Mouse (Mus musculus) forebrain, embryonic 16.5 days (tissue): ENCODE data around the gene Hist1h2af. TPM values are rescaled to one million over a fixed set of nuclear protein-coding genes. Genes with fewer than 3 reads are reported as not detected.
A peak's percentile ranks its signal among the peaks of the same experiment; 100 is the strongest.
"Not testable (repeated sequence)": the region's sequence is repeated elsewhere in the genome, so short reads cannot be mapped to it uniquely, and the experiment has no call there.

Experiments used
- ATAC-seq: fragments of 200-750 bp; cut with Nextera tagmentation; 2 replicates; pipeline ENCODE4 v1.8.0; 2017; ENCODE audit warnings: mild to moderate bottlenecking, moderate library complexity
- H3K27ac ChIP-seq: fragments of 300-500 bp; sonication (generic); 2 replicates; pipeline ENCODE4 v1.5.1; 2014; ENCODE audit warnings: low read length, control low read depth
- H3K27me3 ChIP-seq: fragments of 300-500 bp; sonication (generic); replicated peaks from 2 replicates; pipeline ENCODE4 v1.6.1; 2014; ENCODE audit warnings: low read length; ENCODE audit not compliant: control insufficient read depth, insufficient read depth
- H3K36me3 ChIP-seq: fragments of 300-500 bp; sonication (generic); 2 replicates; pipeline ENCODE4 v1.6.1; 2014; ENCODE audit not compliant: control insufficient read depth, insufficient read depth
- H3K4me1 ChIP-seq: fragments of 300-500 bp; sonication (generic); replicated peaks from 2 replicates; pipeline ENCODE4 v1.6.1; 2014; ENCODE audit warnings: low read length; ENCODE audit not compliant: control insufficient read depth, insufficient read depth
- H3K4me2 ChIP-seq: fragments of 300-500 bp; sonication (generic); 2 replicates; pipeline ENCODE4 v1.6.1; 2014; ENCODE audit warnings: mild to moderate bottlenecking, low read length, control low read depth
- H3K4me3 ChIP-seq: fragments of 300-500 bp; sonication (generic); replicated peaks from 2 replicates; pipeline ENCODE4 v1.5.1; 2014; ENCODE audit warnings: mild to moderate bottlenecking, low read length, control low read depth
- H3K9ac ChIP-seq: fragments of 300-500 bp; sonication (generic); replicated peaks from 2 replicates; pipeline ENCODE4 v1.6.1; 2014; ENCODE audit warnings: low read depth, low read length, control low read depth
- H3K9me3 ChIP-seq: fragments of 300-500 bp; sonication (generic); 2 replicates; pipeline ENCODE4 v1.6.1; 2016; ENCODE audit warnings: low read length; ENCODE audit not compliant: control insufficient read depth
- WGBS: fragments of 180-500 bp; shearing (Covaris S2); extraction: QIAGEN DNeasy Blood & Tissue Kit; methylation state at CpG from one replicate; pipeline ENCODE4 v1.1.7; 2014; 5-methylcytosine and 5-hydroxymethylcytosine counted together
- polyA plus RNA-seq: library from polyadenylated mRNA; unstranded; fragments of >200 nt; fragmentation: Nextera tagmentation; extraction: Ambion mirVana; gene quantifications from 2 replicates; pipeline ENCODE4 v1.2.1, GENCODE M21; 2015

The Hist1h2af gene
- polyA plus RNA-seq, 1 experiment from 2014 or later, result not detected

DNA sequence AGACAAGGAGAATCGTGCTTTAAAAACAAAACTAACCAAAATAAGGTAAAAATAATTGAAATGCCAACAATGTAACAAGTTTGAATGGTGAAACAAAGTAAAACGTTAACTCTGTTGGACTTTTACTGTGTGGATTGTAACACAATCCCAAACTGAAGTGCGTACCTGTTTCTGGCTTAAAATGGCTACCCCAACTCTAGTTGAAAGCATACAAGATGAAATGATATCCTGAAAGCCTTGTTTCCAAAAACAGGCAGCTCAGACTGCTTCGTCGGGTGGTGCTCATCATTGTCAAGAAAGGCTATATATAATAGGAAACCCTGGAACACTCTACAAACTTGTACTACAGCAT, 27.8 kb downstream of the Hist1h2af start:
- H3K27me3 ChIP-seq, ATAC-seq, H3K4me1 ChIP-seq, H3K9me3 ChIP-seq, H3K36me3 ChIP-seq: not testable (repeated sequence)
- Histone ChIP-seq H3K4me2 (peak overlapping the region; percentile 48), H3K27ac (peak overlapping the region; percentile 98; the same call in 1 of the 2 replicates), H3K4me3 (peak overlapping the region; percentile 42), H3K9ac (peak overlapping the region; percentile 53)
- 0% methylated on average over 2 of the region's 5 CpGs for WGBS

DNA sequence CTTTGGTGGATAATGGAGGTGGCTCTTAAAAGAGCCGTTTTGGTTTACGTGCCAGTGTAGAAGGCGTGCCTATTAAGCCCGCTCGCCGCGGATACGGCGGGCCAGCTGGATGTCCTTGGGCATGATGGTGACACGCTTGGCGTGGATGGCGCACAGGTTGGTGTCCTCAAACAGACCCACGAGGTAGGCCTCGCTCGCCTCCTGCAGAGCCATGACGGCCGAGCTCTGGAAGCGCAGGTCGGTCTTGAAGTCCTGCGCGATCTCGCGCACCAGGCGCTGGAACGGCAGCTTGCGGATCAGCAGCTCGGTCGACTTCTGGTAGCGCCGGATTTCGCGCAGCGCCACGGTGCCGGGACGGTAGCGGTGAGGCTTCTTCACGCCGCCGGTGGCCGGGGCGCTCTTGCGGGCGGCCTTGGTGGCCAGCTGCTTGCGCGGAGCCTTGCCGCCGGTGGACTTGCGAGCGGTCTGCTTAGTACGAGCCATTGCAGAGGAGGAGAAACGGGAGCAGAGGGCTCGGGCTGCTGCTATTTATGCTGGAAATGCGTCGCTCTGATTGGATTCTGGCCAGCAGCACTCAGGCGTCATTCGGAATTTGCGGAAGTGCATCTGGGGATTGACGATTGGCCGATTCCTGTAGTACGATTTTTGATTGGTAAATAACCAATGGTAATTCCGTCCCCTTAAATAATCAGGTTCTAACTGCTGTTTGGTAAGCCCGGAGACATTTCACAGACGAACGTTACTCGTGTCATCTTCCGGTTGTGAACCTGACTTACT, 28.4 kb downstream of the Hist1h2af start, which contains the start of gene Hist1h3e:
TSS of gene Hist1h3e (minus strand) at position 487 of the 777 bp plus-strand sequence.
- Histone ChIP-seq H3K4me3 (peak within 1 kb of the TSS; percentile 42), H3K9ac (peak within 1 kb of the TSS; percentile 57), H3K27ac (peak within 1 kb of the TSS; percentile 98), H3K4me2 (peak within 1 kb of the TSS; percentile 82)
- H3K36me3 ChIP-seq, H3K4me1 ChIP-seq, H3K27me3 ChIP-seq, H3K9me3 ChIP-seq: not testable (repeated sequence)
- under 1% methylated on average over 57 of the region's 67 CpGs for WGBS
- peak; percentile 94 for ATAC-seq

DNA sequence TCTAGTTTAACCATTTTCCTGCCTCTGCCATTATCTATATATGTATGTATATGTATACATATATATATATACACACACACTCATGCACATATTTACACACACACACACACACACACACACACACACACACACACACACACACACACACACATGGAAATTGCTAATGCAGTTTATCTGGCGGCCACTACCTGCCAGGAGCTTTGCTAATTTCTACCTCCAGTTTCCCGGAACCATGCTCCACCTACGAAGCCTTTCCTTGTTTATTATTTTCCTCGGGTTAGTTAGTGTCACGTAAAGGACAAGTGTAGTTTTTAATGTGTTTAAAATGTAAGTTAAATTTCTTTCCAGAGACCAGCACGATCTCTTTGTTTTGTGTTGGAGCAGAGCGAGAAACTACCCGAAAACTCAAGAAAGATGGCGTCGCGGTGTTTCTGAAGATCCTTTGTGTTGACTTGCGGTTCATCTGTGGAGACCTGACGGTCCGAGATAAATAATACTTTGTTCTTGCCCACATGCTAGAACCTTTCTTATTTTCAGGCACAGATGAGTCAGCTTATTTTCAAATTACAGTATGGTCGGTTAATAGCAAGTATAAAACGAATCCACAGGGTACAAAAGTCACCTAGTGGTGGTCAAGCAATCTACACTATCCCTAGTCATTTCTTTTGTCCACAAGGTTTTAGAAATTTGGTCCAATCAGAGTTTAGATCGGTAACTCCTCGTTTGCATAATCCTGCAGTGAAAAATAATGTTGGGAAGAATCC, 29.2 kb downstream of the Hist1h2af start:
- Histone ChIP-seq H3K4me3 (peak overlapping the region; percentile 42), H3K36me3 (no peaks in the 10 kb centered on the region), H3K4me2 (peak overlapping the region; percentile 82), H3K9me3 (no peaks in the 10 kb centered on the region), H3K27me3 (no peaks in the 10 kb centered on the region), H3K9ac (peak overlapping the region; percentile 57), H3K27ac (peak overlapping the region; percentile 98), H3K4me1 (peaks cover 6% of the 10 kb centered on the region; the same call in 1 of the 2 replicates)
- peak; percentile 38 for ATAC-seq
- under 1% methylated on average over 18 of the region's 18 CpGs for WGBS

DNA sequence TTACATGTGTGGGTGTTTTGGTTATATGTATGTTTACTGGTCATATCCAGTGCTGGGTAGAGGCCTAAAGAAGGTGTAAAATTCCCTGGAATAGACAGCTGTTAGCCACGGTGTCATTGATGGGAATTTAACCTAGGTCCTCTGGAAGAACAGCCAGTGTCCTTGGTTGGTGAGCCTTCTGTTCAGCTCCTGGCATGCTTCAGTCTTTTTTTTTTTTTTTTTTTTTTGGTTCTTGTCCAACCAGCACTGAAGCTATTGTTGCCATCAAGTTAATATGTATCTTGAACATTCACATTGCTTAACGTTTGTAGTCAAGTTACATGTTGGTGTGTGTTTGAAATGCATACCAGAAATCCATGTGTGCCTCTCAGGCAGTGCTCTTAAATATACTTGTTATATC, 30.8 kb downstream of the Hist1h2af start:
- WGBS, result 90% methylated on average over 2 of the region's 2 CpGs
- H3K9me3 ChIP-seq, result no peaks in the 10 kb centered on the region
- H3K27me3 ChIP-seq, result no peaks in the 10 kb centered on the region
- H3K27ac ChIP-seq, result no peak overlapping the region
- H3K36me3 ChIP-seq, result no peaks in the 10 kb centered on the region
- ATAC-seq, result no peak
- H3K4me2 ChIP-seq, result no peak overlapping the region
- peaks cover 6% of the 10 kb centered on the region; the same call in 1 of the 2 replicates for H3K4me1 ChIP-seq
- H3K9ac ChIP-seq, result no peak overlapping the region
- H3K4me3 ChIP-seq, result no peak overlapping the region

DNA sequence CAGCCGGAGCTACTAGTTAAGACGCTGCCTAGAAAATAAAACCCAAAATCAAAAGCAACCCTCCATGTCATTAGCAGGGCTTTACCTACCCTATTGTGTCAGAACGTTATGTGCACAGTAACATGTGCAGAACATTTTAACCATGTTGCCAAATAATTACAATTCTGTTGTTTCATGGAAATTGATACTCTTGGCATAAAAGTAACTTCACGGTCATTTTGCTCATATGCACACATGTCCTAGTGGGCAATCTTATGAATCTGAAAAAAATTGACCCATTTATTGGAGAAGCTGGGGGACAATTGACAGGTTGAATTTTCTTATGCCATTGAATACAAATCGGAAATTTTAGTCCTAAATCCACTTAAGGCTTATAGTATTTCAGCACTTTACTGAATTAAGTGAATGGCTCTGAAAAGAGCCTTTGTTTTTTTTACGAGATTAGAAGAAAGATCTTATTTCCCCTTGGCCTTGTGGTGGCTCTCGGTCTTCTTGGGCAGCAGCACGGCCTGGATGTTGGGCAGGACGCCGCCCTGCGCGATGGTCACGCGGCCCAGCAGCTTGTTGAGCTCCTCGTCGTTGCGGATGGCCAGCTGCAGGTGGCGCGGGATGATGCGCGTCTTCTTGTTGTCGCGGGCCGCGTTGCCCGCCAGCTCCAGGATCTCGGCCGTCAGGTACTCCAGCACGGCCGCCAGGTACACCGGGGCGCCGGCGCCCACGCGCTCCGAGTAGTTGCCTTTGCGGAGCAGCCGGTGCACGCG, 36.7 kb downstream of the Hist1h2af start:
- Histone ChIP-seq H3K4me3 (peak overlapping the region; percentile 44), H3K4me1 (peaks cover 15% of the 10 kb centered on the region), H3K27ac (peak overlapping the region; percentile 96), H3K4me2 (peak overlapping the region; percentile 53), H3K9ac (peak overlapping the region; percentile 57; the same call in 1 of the 2 replicates)
- under 1% methylated on average over 23 of the region's 41 CpGs for WGBS
- not testable (repeated sequence) for H3K36me3 ChIP-seq, ATAC-seq, H3K27me3 ChIP-seq, H3K9me3 ChIP-seq

DNA sequence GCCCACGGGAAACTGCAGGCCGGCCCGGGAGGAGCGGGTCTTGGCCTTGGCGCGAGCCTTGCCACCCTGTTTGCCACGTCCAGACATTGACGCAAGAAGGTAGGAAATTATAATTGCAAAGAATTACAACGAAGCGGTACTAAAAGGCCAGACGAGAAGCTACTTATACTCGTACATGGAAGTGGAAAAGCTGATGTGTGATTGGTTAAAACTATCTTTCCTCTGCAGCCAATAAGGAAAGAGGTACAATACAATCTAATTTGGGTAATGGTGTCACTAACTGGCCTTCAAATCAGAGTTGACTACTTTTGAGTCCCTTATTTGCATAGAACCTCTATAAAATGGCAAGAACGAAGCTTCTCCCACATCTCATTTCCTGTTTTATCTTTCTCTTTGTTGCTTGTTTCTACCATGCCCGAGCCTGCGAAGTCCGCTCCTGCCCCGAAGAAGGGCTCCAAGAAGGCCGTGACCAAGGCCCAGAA, 37.4 kb downstream of the Hist1h2af start, which contains the start of the genes Hist1h2ae and Hist1h2bg:
TSS of gene Hist1h2ae (minus strand) at position 199 of the 482 bp plus-strand sequence.
TSS of gene Hist1h2bg (plus strand) at position 375 of the 482 bp plus-strand sequence.
- no peaks in the 10 kb centered on the region for H3K9me3 ChIP-seq
- peak within 1 kb of the TSS; percentile 44 for H3K4me3 ChIP-seq
- peak within 1 kb of the TSS; percentile 53 for H3K4me2 ChIP-seq
- H3K4me1 ChIP-seq, result peaks cover 15% of the 10 kb centered on the region
- peak within 1 kb of the TSS; percentile 96 for H3K27ac ChIP-seq
- WGBS, result under 1% methylated on average over 18 of the region's 18 CpGs
- peak within 1 kb of the TSS; percentile 68 for H3K9ac ChIP-seq
- H3K27me3 ChIP-seq, result no peaks in the 10 kb centered on the region
- no peaks in the 10 kb centered on the region for H3K36me3 ChIP-seq
- ATAC-seq, result peak; percentile 91

DNA sequence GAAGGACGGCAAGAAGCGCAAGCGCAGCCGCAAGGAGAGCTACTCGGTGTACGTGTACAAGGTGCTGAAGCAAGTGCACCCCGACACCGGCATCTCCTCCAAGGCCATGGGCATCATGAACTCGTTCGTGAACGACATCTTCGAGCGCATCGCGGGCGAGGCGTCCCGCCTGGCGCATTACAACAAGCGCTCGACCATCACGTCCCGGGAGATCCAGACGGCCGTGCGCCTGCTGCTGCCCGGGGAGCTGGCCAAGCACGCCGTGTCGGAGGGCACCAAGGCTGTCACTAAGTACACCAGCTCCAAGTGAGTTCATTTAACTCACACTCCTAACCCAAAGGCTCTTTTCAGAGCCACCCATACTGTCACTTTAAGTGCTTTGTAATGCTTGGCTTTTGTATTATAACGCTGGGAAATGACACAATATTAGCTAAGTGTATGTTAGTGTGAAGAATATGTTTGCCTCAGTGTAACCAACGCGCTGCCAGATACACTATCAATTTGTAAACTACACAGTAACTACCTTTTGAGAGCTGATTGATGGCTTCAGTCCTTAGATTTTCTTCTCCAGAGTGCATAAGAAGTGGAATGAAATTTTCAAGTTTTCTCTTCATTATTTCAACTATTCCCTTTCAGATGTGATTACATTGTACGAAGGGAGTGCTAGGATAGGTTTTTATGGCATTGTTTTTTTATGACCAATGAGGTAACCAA, 38.0 kb downstream of the Hist1h2af start:
- H3K36me3 ChIP-seq, H3K27me3 ChIP-seq, ATAC-seq, H3K9me3 ChIP-seq: not testable (repeated sequence)
- Histone ChIP-seq H3K4me3 (peak overlapping the region; percentile 44), H3K9ac (peak overlapping the region; percentile 68), H3K27ac (peak overlapping the region; percentile 96), H3K4me2 (peak overlapping the region; percentile 53), H3K4me1 (peaks cover 20% of the 10 kb centered on the region)
- under 1% methylated on average over 10 of the region's 34 CpGs for WGBS

DNA sequence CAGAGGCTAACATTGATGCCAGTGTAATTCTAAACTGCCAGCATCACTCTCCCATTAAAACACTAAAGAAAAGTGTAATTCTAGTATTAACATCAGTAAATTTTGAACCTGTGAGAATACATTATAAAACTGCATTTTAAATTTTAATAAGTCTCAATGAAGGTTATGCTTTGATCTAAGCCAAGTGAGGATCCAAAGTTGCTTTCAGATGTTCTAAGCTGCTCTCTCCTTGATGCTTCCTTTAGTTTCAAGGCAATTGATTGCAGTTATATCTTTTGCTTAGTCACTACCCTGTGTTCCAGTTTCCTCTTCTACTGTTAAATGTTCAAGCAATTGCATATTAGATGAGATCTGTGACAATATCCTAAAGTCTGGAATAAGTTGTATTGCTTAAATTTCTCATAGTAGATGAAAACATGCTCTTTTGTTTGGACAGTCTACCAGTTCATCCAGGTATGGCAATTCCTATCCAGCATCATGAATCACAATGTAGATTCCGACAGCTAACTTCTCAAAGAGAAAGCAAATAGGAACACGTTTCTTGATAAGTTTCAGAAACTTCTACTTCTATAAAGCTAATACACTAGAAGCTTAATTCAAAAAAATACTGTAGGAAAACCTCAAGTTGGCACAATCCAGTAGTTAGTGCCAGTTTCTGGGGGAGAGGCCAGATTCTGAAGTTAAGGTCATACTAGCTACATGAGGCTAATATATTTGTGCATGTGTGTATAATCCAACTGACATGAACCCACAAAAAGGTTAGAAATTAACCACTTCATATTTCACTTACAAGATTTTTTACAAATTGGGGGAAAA, 38.7 kb downstream of the Hist1h2af start:
- 29% methylated on average over 2 of the region's 2 CpGs for WGBS
- peak overlapping the region; percentile 53 for H3K4me2 ChIP-seq
- ATAC-seq, result no peak
- no peaks in the 10 kb centered on the region for H3K9me3 ChIP-seq
- H3K27me3 ChIP-seq, result no peaks in the 10 kb centered on the region
- H3K36me3 ChIP-seq, result no peaks in the 10 kb centered on the region
- H3K27ac ChIP-seq, result peak overlapping the region; percentile 96
- peak overlapping the region; percentile 68 for H3K9ac ChIP-seq
- peak overlapping the region; percentile 44 for H3K4me3 ChIP-seq
- peaks cover 27% of the 10 kb centered on the region for H3K4me1 ChIP-seq
